Mouse (Mus musculus): ENCODE measurements around the gene Rfc2. TPM values are rescaled to one million over a fixed set of nuclear protein-coding genes. Genes with fewer than 3 reads are reported as not detected.

Rfc2 gene
- total and polyA plus RNA-seq, 3 experiments, result 222 to 283 (median 237) TPM

DNA sequence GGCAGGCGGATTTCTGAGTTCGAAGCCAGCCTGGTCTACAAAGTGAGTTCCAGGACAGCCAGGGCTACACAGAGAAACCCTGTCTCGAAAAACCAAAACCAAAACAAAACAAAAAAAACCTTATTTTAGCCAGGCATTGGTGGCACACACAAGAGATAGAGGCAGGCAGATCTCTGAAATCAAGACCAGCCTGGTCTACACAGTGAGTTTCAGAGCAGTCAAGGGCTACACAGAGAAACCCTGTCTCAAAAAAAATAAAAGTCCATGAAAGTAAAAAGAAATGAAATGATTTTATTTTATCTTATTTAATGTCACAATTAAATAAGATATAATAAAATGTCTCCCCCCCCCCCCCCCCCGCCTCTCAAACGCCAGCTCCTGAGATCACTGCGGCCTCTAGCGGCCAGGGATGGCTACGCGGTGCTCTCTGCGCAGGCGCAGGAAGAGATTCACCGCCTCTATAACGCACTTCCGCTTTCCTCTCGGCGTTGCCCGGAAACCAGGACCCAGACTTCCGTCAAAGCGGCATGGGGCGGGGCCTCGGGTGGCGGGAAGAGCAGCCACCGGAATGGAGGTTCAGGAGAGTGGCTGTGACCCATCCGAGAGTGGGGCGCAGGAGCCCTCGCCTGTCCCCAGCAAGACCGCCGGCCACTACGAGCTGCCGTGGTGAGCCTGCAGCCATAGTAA lies 1.2 kb downstream of the Rfc2 start (continued):
- TF ChIP-seq SIN3A (IDR thresholded peaks at IDR 0.05; ENCODE audit: low read length), result peak; percentile 91
- TF ChIP-seq PAX5 (IDR thresholded peaks at IDR 0.05; ENCODE audit: low read length), result no peak
- peak in 1 of 2 experiments; percentile 80; a peak in 2 of 4 replicates for TF ChIP-seq CTCF (conservative IDR thresholded peaks at IDR 0.05 in 1 of 2, IDR thresholded peaks at IDR 0.05 in 1 of 2; ENCODE audit: low read depth in 2 of 2, low read length in 2 of 2)
- peak; percentile 59 for TF ChIP-seq TCF12 (IDR thresholded peaks at IDR 0.05; ENCODE audit: low read depth, low read length)
- TF ChIP-seq SMC3 (IDR thresholded peaks at IDR 0.05; ENCODE audit: low read depth, low read length), result peak; percentile 44
- no peak for TF ChIP-seq MAX (IDR thresholded peaks at IDR 0.05; ENCODE audit: low read length)
- TF ChIP-seq MAZ (IDR thresholded peaks at IDR 0.05; ENCODE audit: low read depth, low read length), result peak; percentile 83
- no peak for TF ChIP-seq MEF2A (IDR thresholded peaks at IDR 0.05; ENCODE audit: borderline replicate concordance, low read depth, low read length)

DNA sequence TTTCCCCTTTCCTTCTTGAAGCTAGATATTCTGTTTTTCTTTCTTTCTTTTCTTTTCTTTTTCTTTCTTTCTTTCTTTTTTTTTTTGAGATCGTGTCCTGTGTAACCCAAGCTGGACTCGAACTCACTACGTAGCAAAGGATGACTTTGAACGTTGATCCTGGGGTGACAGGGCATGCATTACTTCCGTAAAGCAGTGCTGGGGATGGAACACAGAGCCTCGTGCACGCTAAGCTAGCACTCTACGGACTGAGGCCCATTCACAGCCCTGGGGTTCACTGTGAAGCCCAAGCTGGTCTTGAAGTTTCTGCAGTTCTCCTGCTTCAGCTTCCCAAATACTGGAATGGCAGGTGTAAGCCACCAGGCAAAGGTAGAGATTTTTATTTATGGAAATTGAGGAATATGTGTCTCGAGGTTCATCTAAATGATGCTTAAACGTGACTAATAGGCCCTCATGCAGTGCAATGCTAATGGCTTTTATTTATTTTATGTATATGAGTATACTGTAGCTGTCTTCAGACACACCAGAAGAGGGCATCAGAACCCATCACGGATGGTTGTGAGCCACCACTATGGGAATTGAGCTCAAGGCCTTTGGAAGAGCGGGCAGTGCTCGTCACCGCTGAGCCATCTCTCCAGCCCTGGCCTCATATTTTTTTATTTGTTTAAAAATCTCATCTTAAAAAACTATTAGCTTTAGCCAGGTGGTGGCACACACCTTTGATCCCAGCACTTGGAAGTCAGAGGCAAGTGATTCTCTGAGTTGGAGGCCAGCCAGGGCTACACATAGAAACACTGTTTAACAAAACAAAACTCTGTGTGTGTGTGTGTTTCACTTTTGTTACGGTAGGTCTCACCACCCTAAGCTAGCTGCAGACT lies 2.1 kb downstream of the Rfc2 start:
- dilution Hi-C loops (cut with MboI; ENCODE audit: extremely low pct_ligation_motif_present, extremely low pct_unique_long_range_greater_than_20kb, low sequenced_read_pairs), result no loop called here
- in situ Hi-C loops (cut with MboI; ENCODE audit: low pct_ligation_motif_present, low pct_unique_long_range_greater_than_20kb, low sequenced_read_pairs), result loop anchor here (5.0 kb wide), 2 partner anchors 34 to 86 kb away; partner anchors contain the start of gene Lat2
- peak; percentile 53 for DNase-seq (ENCODE audit: extremely low read depth)
- peak overlapping the region; percentile 99 for H3K9ac ChIP-seq (ENCODE audit: insufficient read depth, low read depth)
- peaks cover 44% of the 10 kb centered on the region for H3K79me2 ChIP-seq (replicated peaks; ENCODE audit: control insufficient read depth, extremely low read depth, insufficient read depth, poor library complexity, severe bottlenecking)
- no peak for TF ChIP-seq ZNF384 (IDR thresholded peaks at IDR 0.05; ENCODE audit: low read depth, low read length)
- TF ChIP-seq BHLHE40 (IDR thresholded peaks at IDR 0.05; ENCODE audit: low read depth, low read length), result peak; percentile 53
- no peak for TF ChIP-seq CHD1 (IDR thresholded peaks at IDR 0.05; ENCODE audit: low read depth, low read length)
- TF ChIP-seq EP300 (IDR thresholded peaks at IDR 0.05; ENCODE audit: low read length), result no peak
- no peak for TF ChIP-seq NELFE (IDR thresholded peaks at IDR 0.05; ENCODE audit: low read depth, low read length)
- no peak for TF ChIP-seq MYC (IDR thresholded peaks at IDR 0.05; ENCODE audit: low read depth, low read length)
- TF ChIP-seq USF2 (conservative IDR thresholded peaks at IDR 0.05; ENCODE audit: low read depth, low read length), result no peak
- no peak for TF ChIP-seq KAT2A (IDR thresholded peaks at IDR 0.05; ENCODE audit: insufficient replicate concordance, low read length)
- peak in 1 of 2 experiments; percentile 51; a peak in 2 of 4 replicates for TF ChIP-seq CTCF (conservative IDR thresholded peaks at IDR 0.05 in 1 of 2, IDR thresholded peaks at IDR 0.05 in 1 of 2; ENCODE audit: low read depth in 2 of 2, low read length in 2 of 2)
- TF ChIP-seq SMC3 (IDR thresholded peaks at IDR 0.05; ENCODE audit: low read depth, low read length), result peak; percentile 42
- 0 out of 2 replicates have a peak, but pooled peaks have one; percentile 13 for TF ChIP-seq SIN3A (IDR thresholded peaks at IDR 0.05; ENCODE audit: low read length)
- peaks cover 16 to 29% of the 10 kb centered on the region in 2 experiments for H3K36me3 ChIP-seq (replicated peaks in 1 of 2; ENCODE audit: control insufficient read depth in 1 of 2, insufficient read depth in 1 of 2, low read length in 1 of 2)
- no peaks in the 10 kb centered on the region for H3K9me3 ChIP-seq (replicated peaks; ENCODE audit: low read length)
- peaks cover 2 to 47% of the 10 kb centered on the region in 2 experiments; a peak in 3 of 4 replicates for H3K4me1 ChIP-seq (ENCODE audit: control insufficient read depth in 1 of 2, insufficient read depth in 2 of 2)
- no peaks in the 10 kb centered on the region for H3K27me3 ChIP-seq (replicated peaks)
- H3K4me2 ChIP-seq (ENCODE audit: insufficient read depth, low read depth, poor library complexity, severe bottlenecking), result peak overlapping the region; percentile 94
- peak overlapping the region; percentile 98 to 100 (median 100) for H3K4me3 ChIP-seq (replicated peaks in 1 of 3; ENCODE audit: low read depth in 2 of 3, low read length in 2 of 3, poor library complexity in 1 of 3)
- peak overlapping the region; percentile 69 for H3K27ac ChIP-seq (ENCODE audit: insufficient read depth, low read depth)
